Mouse (Mus musculus): ENCODE data around the gene H2al1f.
"Not testable (repeated sequence)": the region's sequence is repeated elsewhere in the genome, so short reads cannot be mapped to it uniquely, and the experiment has no call there.

DNA sequence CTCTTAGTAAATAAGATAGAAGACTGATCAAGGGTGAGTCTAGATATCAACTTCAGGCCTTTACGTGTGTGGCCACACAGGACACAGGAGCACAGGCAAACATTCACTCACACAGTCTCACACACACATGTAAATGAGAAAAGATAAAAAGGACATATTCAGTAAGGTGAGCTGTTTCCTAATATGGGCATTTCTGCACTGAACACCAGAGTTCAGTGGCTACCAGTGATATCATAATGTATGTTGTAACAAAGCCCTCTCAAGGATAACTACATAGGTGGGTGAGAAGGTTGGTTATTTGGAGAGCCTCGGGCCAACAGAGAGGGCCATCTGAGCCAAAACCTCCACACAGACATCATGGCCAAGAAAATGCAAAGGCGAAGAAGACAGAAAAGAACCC is 3.3 kb upstream of the H2al1f start, which contains the start of gene H2al1e:
- not testable (repeated sequence) for TF ChIP-seq CTCF (IDR thresholded peaks at IDR 0.05; ENCODE audit: low read depth); EP300 (optimal IDR thresholded peaks at IDR 0.05)

All from stomach, postnatal 0 days (tissue).